Mouse (Mus musculus) cerebellum, adult 8-10 months (tissue): ENCODE measurements around the gene Tasp1.
"Not testable (repeated sequence)": the region's sequence is repeated elsewhere in the genome, so short reads cannot be mapped to it uniquely, and the experiment has no call there.

ENCODE experiments used
- DNase-seq: peaks from one replicate; pipeline ENCODE4 v3.0.0; 2022

Gene Tasp1

GRCm38 (mm10) chr2:140066353-140067314, at the start of gene Tasp1:
Tasp1 (minus strand) TSS chr2:140066805.
- DNase-seq: peak; percentile 89

GRCm38 (mm10) chr2:140113851-140114250, 47.2 kb upstream of the Tasp1 start:
- DNase-seq: no peak

GRCm38 (mm10) chr2:140108945-140109344, 42.3 kb upstream of the Tasp1 start:
- DNase-seq: no peak

- DNase-seq: no peak
Measured at GRCm38 (mm10) chr2:140107641-140108040, 41.0 kb upstream of the Tasp1 start.

- no peak for DNase-seq
Measured at GRCm38 (mm10) chr2:140104951-140105350, 38.3 kb upstream of the Tasp1 start.

GRCm38 (mm10) chr2:140100551-140101474, 34.2 kb upstream of the Tasp1 start:
- no peak for DNase-seq

GRCm38 (mm10) chr2:140099971-140100370, 33.4 kb upstream of the Tasp1 start:
- no peak for DNase-seq

- DNase-seq: no peak
Measured at GRCm38 (mm10) chr2:140097131-140097591, 30.6 kb upstream of the Tasp1 start.

GRCm38 (mm10) chr2:140096034-140096433, 29.4 kb upstream of the Tasp1 start:
- DNase-seq: no peak

- no peak for DNase-seq
Measured at GRCm38 (mm10) chr2:140093433-140093832, 26.8 kb upstream of the Tasp1 start.

GRCm38 (mm10) chr2:140084245-140084644, 17.6 kb upstream of the Tasp1 start:
- no peak for DNase-seq

- no peak for DNase-seq
Measured at GRCm38 (mm10) chr2:140080747-140081577, 14.4 kb upstream of the Tasp1 start.

GRCm38 (mm10) chr2:140079284-140079683, 12.7 kb upstream of the Tasp1 start:
- DNase-seq: not testable (repeated sequence)

GRCm38 (mm10) chr2:140078600-140079280, 12.1 kb upstream of the Tasp1 start:
- DNase-seq: no peak

GRCm38 (mm10) chr2:140077476-140077875, 10.9 kb upstream of the Tasp1 start:
- DNase-seq: no peak

- no peak for DNase-seq
Measured at GRCm38 (mm10) chr2:140075150-140075549, 8.5 kb upstream of the Tasp1 start.

- no peak for DNase-seq
Measured at GRCm38 (mm10) chr2:140067516-140067915, 911 bp upstream of the Tasp1 start.

- DNase-seq: no peak
Measured at GRCm38 (mm10) chr2:140065676-140066075, 929 bp downstream of the Tasp1 start.

- no peak for DNase-seq
Measured at GRCm38 (mm10) chr2:140061481-140061880, 5.1 kb downstream of the Tasp1 start.

GRCm38 (mm10) chr2:140060092-140060867, 6.3 kb downstream of the Tasp1 start:
- no peak for DNase-seq

- no peak for DNase-seq
Measured at GRCm38 (mm10) chr2:140058125-140058524, 8.5 kb downstream of the Tasp1 start.
